Mouse (Mus musculus): ENCODE measurements at regions not wholly inside any gene's neighbourhood (a gene's known extent, or its start where the extent isn't known, plus 50 kb on each side); places are given as distances from the start of the nearest gene placed in this dataset.
"Not testable (repeated sequence)": the region's sequence is repeated elsewhere in the genome, so short reads cannot be mapped to it uniquely, and the experiment has no call there.

- WGBS: 87% methylated on average over 10 of the region's 10 CpGs
These were observed 138.4 kb upstream of the Samt2 start for GRCm38 (mm10) chrX:154717526-154717925.

GRCm38 (mm10) chrX:154713641-154714255, 134.6 kb upstream of the Samt2 start:
- Histone ChIP-seq H3K27me3 (ENCODE audit: control insufficient read depth, insufficient read depth, low read length) (no peaks in the 10 kb centered on the region), H3K4me1 (ENCODE audit: control insufficient read depth, insufficient read depth, low read length) (no peaks in the 10 kb centered on the region), H3K4me3 (ENCODE audit: low read depth, low read length) (peak overlapping the region; percentile 5; the same call in 1 of the 2 replicates), H3K4me2 (ENCODE audit: low read depth, low read length) (peak overlapping the region; percentile 44), H3K27ac (replicated peaks; ENCODE audit: low read depth, low read length) (no peak overlapping the region), H3K9me3 (replicated peaks; ENCODE audit: control insufficient read depth, low read length) (no peaks in the 10 kb centered on the region), H3K36me3 (replicated peaks; ENCODE audit: control insufficient read depth, insufficient read depth, low read depth, low read length) (no peaks in the 10 kb centered on the region), H3K9ac (replicated peaks; ENCODE audit: low read length) (no peak overlapping the region)
- WGBS: 30% methylated on average over 20 of the region's 27 CpGs
- ATAC-seq (replicated peaks; ENCODE audit: insufficient number of reproducible peaks, low FRiP score, low TSS enrichment, low read depth): no peak; the same call in 1 of the 2 replicates
- DNase-seq (ENCODE audit: low spot score): no peak

More at GRCm38 (mm10) chrX:154717526-154717925, 138.4 kb upstream of the Samt2 start:
- not testable (repeated sequence) for H3K36me3 ChIP-seq (replicated peaks; ENCODE audit: control insufficient read depth, insufficient read depth, low read depth, low read length); H3K9ac ChIP-seq (replicated peaks; ENCODE audit: low read length); H3K4me1 ChIP-seq (ENCODE audit: control insufficient read depth, insufficient read depth, low read length); H3K9me3 ChIP-seq (replicated peaks; ENCODE audit: control insufficient read depth, low read length); H3K27me3 ChIP-seq (ENCODE audit: control insufficient read depth, insufficient read depth, low read length); ATAC-seq (replicated peaks; ENCODE audit: insufficient number of reproducible peaks, low FRiP score, low TSS enrichment, low read depth); H3K4me2 ChIP-seq (ENCODE audit: low read depth, low read length); DNase-seq (ENCODE audit: low spot score); H3K27ac ChIP-seq (replicated peaks; ENCODE audit: low read depth, low read length); H3K4me3 ChIP-seq (ENCODE audit: low read depth, low read length)

- not testable (repeated sequence) for H3K9ac ChIP-seq (replicated peaks; ENCODE audit: low read length); H3K4me2 ChIP-seq (ENCODE audit: low read depth, low read length); H3K9me3 ChIP-seq (replicated peaks; ENCODE audit: control insufficient read depth, low read length); ATAC-seq (replicated peaks; ENCODE audit: insufficient number of reproducible peaks, low FRiP score, low TSS enrichment, low read depth); H3K27ac ChIP-seq (replicated peaks; ENCODE audit: low read depth, low read length); H3K4me1 ChIP-seq (ENCODE audit: control insufficient read depth, insufficient read depth, low read length); DNase-seq (ENCODE audit: low spot score); H3K36me3 ChIP-seq (replicated peaks; ENCODE audit: control insufficient read depth, insufficient read depth, low read depth, low read length); H3K4me3 ChIP-seq (ENCODE audit: low read depth, low read length); H3K27me3 ChIP-seq (ENCODE audit: control insufficient read depth, insufficient read depth, low read length)
- WGBS: 89% methylated on average over 8 of the region's 8 CpGs
These were observed 133.4 kb upstream of the Samt2 start for GRCm38 (mm10) chrX:154712576-154712975.

- H3K9ac ChIP-seq (replicated peaks; ENCODE audit: low read length); H3K36me3 ChIP-seq (replicated peaks; ENCODE audit: control insufficient read depth, insufficient read depth, low read depth, low read length); H3K4me1 ChIP-seq (ENCODE audit: control insufficient read depth, insufficient read depth, low read length); H3K4me2 ChIP-seq (ENCODE audit: low read depth, low read length); DNase-seq (ENCODE audit: low spot score); H3K4me3 ChIP-seq (ENCODE audit: low read depth, low read length); H3K27me3 ChIP-seq (ENCODE audit: control insufficient read depth, insufficient read depth, low read length); ATAC-seq (replicated peaks; ENCODE audit: insufficient number of reproducible peaks, low FRiP score, low TSS enrichment, low read depth); H3K9me3 ChIP-seq (replicated peaks; ENCODE audit: control insufficient read depth, low read length); H3K27ac ChIP-seq (replicated peaks; ENCODE audit: low read depth, low read length): not testable (repeated sequence)
- WGBS: 86% methylated on average over 1 of the region's 2 CpGs
These were observed 91.4 kb upstream of the Samt2 start for GRCm38 (mm10) chrX:154670529-154670928.

All from embryonic facial prominence, embryonic 11.5 days (tissue).